Mouse (Mus musculus): Measurements from ENCODE around the gene Syndig1l. TPM values are rescaled to one million over a fixed set of nuclear protein-coding genes. Genes with fewer than 3 reads are reported as not detected.

The Syndig1l gene
- polyA plus RNA-seq, 1 experiment from 2014 or later: not detected

DNA sequence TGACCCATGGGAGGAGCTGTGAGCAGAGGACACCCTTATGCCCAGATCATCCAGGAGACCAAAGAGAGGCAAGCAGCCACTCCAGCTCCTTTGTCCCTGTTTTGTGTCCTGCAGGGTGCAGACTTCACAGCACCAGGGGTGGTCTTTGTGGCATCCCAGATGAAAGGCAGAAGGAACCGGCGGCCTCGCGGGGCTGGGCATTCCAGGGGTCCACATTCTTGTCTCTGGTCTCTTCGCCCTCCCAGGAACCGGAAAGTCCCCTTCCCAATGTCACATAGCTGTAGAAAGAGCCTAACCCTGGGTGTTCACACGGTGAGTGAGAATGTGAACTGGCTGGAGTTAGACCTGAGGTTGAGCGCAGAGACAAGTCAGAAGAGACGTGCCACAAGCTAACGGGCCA lies 27.0 kb downstream of the Syndig1l start:
- Histone ChIP-seq H3K4me1 (0 out of 2 replicates have a peak, but pooled peaks cover 3% of the 10 kb centered on the region), H3K4me2 (no peak overlapping the region), H3K27ac (no peak overlapping the region), H3K9me3 (no peaks in the 10 kb centered on the region), H3K36me3 (no peaks in the 10 kb centered on the region), H3K9ac (no peak overlapping the region), H3K27me3 (0 out of 2 replicates have a peak, but pooled peaks cover 3% of the 10 kb centered on the region), H3K4me3 (no peak overlapping the region)
- 41% methylated on average over 10 of the region's 10 CpGs for WGBS
- ATAC-seq (ENCODE audit: insufficient number of reproducible peaks, insufficient read depth, low FRiP score, low TSS enrichment, low read depth): no peak

DNA sequence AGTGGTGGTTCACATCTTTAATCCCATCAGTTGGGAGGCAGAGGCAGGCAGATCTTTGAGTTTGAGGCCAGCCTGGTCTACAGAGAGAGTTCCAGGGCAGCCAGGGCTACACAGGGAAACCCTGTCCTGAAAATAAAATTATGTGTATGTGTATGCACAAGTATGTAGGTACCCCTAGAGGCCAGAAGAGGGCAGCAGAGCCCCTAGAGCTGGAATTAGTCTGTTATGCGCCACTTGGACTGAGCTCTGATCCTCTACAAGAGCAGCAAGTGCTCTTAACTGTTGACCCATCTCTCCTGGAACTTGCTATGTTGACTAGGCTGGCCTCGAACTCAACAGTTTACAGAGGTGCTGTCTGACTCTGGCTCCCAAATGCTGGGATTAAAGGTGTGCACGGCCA lies 28.1 kb downstream of the Syndig1l start:
- WGBS: 90% methylated on average over 3 of the region's 3 CpGs

GRCm38 (mm10) chr12:84653912-84654311 lies 44.7 kb downstream of the Syndig1l start:
- H3K4me2 ChIP-seq: no peak overlapping the region
- no peaks in the 10 kb centered on the region for H3K36me3 ChIP-seq
- peaks cover 10% of the 10 kb centered on the region; the same call in 1 of the 2 replicates for H3K27me3 ChIP-seq
- no peak for ATAC-seq (ENCODE audit: insufficient number of reproducible peaks, insufficient read depth, low FRiP score, low TSS enrichment, low read depth)
- 7% methylated on average over 3 of the region's 3 CpGs for WGBS
- H3K9ac ChIP-seq: no peak overlapping the region
- no peaks in the 10 kb centered on the region for H3K9me3 ChIP-seq
- H3K4me3 ChIP-seq: no peak overlapping the region
- no peak overlapping the region for H3K27ac ChIP-seq
- 0 out of 2 replicates have a peak, but pooled peaks cover 2% of the 10 kb centered on the region for H3K4me1 ChIP-seq

More for the DNA sequence above, 28.1 kb downstream of the Syndig1l start:
- no peak overlapping the region for H3K27ac ChIP-seq
- no peaks in the 10 kb centered on the region for H3K9me3 ChIP-seq
- no peak overlapping the region for H3K9ac ChIP-seq
- no peak overlapping the region for H3K4me2 ChIP-seq
- H3K27me3 ChIP-seq: 0 out of 2 replicates have a peak, but pooled peaks cover 3% of the 10 kb centered on the region
- 0 out of 2 replicates have a peak, but pooled peaks cover 3% of the 10 kb centered on the region for H3K4me1 ChIP-seq
- no peak overlapping the region for H3K4me3 ChIP-seq
- no peak for ATAC-seq (ENCODE audit: insufficient number of reproducible peaks, insufficient read depth, low FRiP score, low TSS enrichment, low read depth)
- no peaks in the 10 kb centered on the region for H3K36me3 ChIP-seq

GRCm38 (mm10) chr12:84650234-84650633 lies 48.4 kb downstream of the Syndig1l start:
- H3K36me3 ChIP-seq: no peaks in the 10 kb centered on the region
- H3K4me2 ChIP-seq: no peak overlapping the region
- no peak for ATAC-seq (ENCODE audit: insufficient number of reproducible peaks, insufficient read depth, low FRiP score, low TSS enrichment, low read depth)
- H3K27me3 ChIP-seq: peaks cover 14% of the 10 kb centered on the region; the same call in 1 of the 2 replicates
- 0 out of 2 replicates have a peak, but pooled peaks cover 2% of the 10 kb centered on the region for H3K4me1 ChIP-seq
- no peak overlapping the region for H3K27ac ChIP-seq
- H3K4me3 ChIP-seq: no peak overlapping the region
- H3K9me3 ChIP-seq: no peaks in the 10 kb centered on the region
- no peak overlapping the region for H3K9ac ChIP-seq
- WGBS: 85% methylated on average over 13 of the region's 13 CpGs

DNA sequence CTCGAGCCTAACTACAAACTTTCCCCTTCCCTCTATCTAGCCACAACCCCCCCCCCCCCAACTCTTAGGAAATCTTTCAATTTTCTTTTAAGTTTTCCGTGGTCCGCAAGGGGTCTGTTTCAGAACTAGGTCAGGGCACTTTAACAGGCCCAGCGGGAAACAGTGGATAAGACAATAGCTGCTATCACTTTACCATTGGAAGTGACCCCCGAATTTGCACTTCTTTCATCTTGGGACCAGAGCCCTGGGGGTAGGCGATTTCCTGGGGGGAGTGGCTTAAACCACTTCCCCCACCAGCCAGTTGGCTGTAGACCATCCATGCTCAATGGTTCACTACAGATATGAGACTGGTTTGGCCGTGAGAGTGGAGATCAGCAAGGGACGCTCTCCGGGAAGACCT lies 58.0 kb downstream of the Syndig1l start, which contains the start of gene Vrtn:
Gene Vrtn (plus strand): TSS at position 366 of the 400 bp plus-strand sequence.
- Histone ChIP-seq H3K4me2 (no peak within 1 kb of the TSS), H3K9ac (no peak within 1 kb of the TSS), H3K4me3 (no peak within 1 kb of the TSS), H3K4me1 (peaks cover 3% of the 10 kb centered on the region; the same call in 1 of the 2 replicates), H3K9me3 (no peaks in the 10 kb centered on the region), H3K27me3 (peaks cover 57% of the 10 kb centered on the region), H3K36me3 (no peaks in the 10 kb centered on the region), H3K27ac (no peak within 1 kb of the TSS)
- WGBS: 4% methylated on average over 9 of the region's 9 CpGs
- ATAC-seq (ENCODE audit: insufficient number of reproducible peaks, insufficient read depth, low FRiP score, low TSS enrichment, low read depth): no peak

- no peak overlapping the region for H3K4me2 ChIP-seq
- no peak for ATAC-seq (ENCODE audit: insufficient number of reproducible peaks, insufficient read depth, low FRiP score, low TSS enrichment, low read depth)
- WGBS: 11% methylated on average over 6 of the region's 6 CpGs
- no peaks in the 10 kb centered on the region for H3K9me3 ChIP-seq
- peaks cover 57% of the 10 kb centered on the region for H3K27me3 ChIP-seq
- H3K4me1 ChIP-seq: peaks cover 3% of the 10 kb centered on the region; the same call in 1 of the 2 replicates
- H3K36me3 ChIP-seq: no peaks in the 10 kb centered on the region
- H3K4me3 ChIP-seq: no peak overlapping the region
- H3K9ac ChIP-seq: no peak overlapping the region
- H3K27ac ChIP-seq: no peak overlapping the region
Measured at GRCm38 (mm10) chr12:84640253-84640652, 58.4 kb downstream of the Syndig1l start.

GRCm38 (mm10) chr12:84631867-84632266 lies 66.8 kb downstream of the Syndig1l start:
- WGBS: 56% methylated on average over 3 of the region's 3 CpGs
- ATAC-seq (ENCODE audit: insufficient number of reproducible peaks, insufficient read depth, low FRiP score, low TSS enrichment, low read depth): no peak
- no peaks in the 10 kb centered on the region for H3K9me3 ChIP-seq
- H3K27me3 ChIP-seq: peaks cover 2% of the 10 kb centered on the region; the same call in 1 of the 2 replicates
- H3K27ac ChIP-seq: no peak overlapping the region
- no peaks in the 10 kb centered on the region for H3K36me3 ChIP-seq
- H3K9ac ChIP-seq: no peak overlapping the region
- no peak overlapping the region for H3K4me3 ChIP-seq
- H3K4me2 ChIP-seq: no peak overlapping the region
- no peaks in the 10 kb centered on the region for H3K4me1 ChIP-seq

Other genes starting within 250 kb of the Syndig1l start
- gene Aldh6a1, start 247.8 kb downstream of the Syndig1l start, polyA plus RNA-seq (2015; fragmentation: Nextera tagmentation; extraction: Ambion mirVana): 36.7 and 39.6 TPM in 2 replicates
- gene Lin52, start 247.4 kb downstream of the Syndig1l start, polyA plus RNA-seq (2015; fragmentation: Nextera tagmentation; extraction: Ambion mirVana): 25.7 and 28.2 TPM in 2 replicates
- gene Vsx2, start 129.1 kb downstream of the Syndig1l start, polyA plus RNA-seq (2015; fragmentation: Nextera tagmentation; extraction: Ambion mirVana): 0.10 and 0.20 TPM in 2 replicates
- gene Abcd4, start 81.4 kb downstream of the Syndig1l start, polyA plus RNA-seq (2015; fragmentation: Nextera tagmentation; extraction: Ambion mirVana): 17.8 and 18.0 TPM in 2 replicates
- gene Vrtn, start 57.8 kb downstream of the Syndig1l start, polyA plus RNA-seq (2015; fragmentation: Nextera tagmentation; extraction: Ambion mirVana): not detected in 2 replicates
- gene Npc2, start 74.3 kb upstream of the Syndig1l start, polyA plus RNA-seq (2015; fragmentation: Nextera tagmentation; extraction: Ambion mirVana): 78.2 and 79.1 TPM in 2 replicates
- 154 and 156 TPM in 2 replicates for gene Isca2, start 74.4 kb upstream of the Syndig1l start, polyA plus RNA-seq (2015; fragmentation: Nextera tagmentation; extraction: Ambion mirVana)
- gene Ltbp2, start 177.7 kb upstream of the Syndig1l start, polyA plus RNA-seq (2015; fragmentation: Nextera tagmentation; extraction: Ambion mirVana): 1.7 and 4.4 TPM in 2 replicates